Mouse (Mus musculus): ENCODE measurements around the gene Rcc1.

GRCm38 (mm10) chr4:132346661-132347060 is 6.7 kb downstream of the Rcc1 start:
- no peak for TF ChIP-seq FLI1 (IDR thresholded peaks at IDR 0.05; ENCODE audit: low read length)
- no peak for TF ChIP-seq GATA1 (IDR thresholded peaks at IDR 0.05; ENCODE audit: borderline replicate concordance, low read length)
